Mouse (Mus musculus) telencephalon, adult 2 months (tissue): ENCODE measurements around the gene Ppp1r9b.
A peak's percentile ranks its signal among the peaks of the same experiment; 100 is the strongest.
"Not testable (repeated sequence)": the region's sequence is repeated elsewhere in the genome, so short reads cannot be mapped to it uniquely, and the experiment has no call there.

ENCODE experiments used
- DNase-seq: peaks from one replicate; pipeline ENCODE4 v3.0.0-alpha.2; 2011; ENCODE audit warnings: low read depth, low spot score

The Ppp1r9b gene

DNA sequence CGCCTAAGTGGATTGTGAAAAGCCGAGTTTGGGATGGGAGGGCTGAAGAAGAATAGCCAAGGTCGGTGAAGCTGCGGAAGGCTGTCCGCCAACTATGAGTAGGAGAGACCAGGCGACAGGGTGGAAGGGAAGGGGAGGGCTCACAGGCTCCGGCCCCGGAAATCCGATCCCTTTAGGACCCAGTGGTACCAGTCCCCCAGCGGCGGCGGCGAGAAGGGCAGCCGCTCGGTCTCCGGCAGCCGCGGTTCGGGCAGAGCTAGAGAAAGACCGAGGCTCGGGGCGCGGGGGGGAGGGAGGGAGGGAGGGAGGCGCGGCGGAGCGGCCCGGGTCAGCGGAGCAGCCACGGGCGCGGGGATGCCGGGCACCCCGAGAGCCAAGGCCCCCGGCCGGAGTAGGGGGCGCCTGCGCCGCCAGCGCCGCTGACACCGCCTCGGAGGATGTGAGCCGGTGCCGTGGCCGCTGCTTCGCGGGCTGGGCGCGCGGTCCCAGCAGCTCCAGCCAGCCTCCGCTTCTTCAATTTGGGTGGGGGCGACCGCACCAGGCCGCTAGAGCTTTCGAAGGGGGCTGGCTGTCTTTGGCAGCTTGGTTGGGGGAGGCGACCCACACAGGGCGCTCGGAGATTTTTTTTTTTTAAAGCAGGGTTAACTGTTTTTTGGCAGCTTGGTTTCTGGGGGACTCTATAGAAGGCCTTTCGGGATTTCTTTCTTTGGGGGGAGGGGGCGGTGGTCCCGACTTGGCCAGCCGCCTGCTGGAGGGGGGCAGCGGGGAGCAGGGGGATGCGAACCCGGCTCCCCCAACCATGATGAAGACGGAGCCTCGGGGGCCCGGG, at the start of gene Ppp1r9b:
Ppp1r9b (plus strand) TSS at position 287 of the 829 bp plus-strand sequence.
- peak; percentile 84 for DNase-seq

DNA sequence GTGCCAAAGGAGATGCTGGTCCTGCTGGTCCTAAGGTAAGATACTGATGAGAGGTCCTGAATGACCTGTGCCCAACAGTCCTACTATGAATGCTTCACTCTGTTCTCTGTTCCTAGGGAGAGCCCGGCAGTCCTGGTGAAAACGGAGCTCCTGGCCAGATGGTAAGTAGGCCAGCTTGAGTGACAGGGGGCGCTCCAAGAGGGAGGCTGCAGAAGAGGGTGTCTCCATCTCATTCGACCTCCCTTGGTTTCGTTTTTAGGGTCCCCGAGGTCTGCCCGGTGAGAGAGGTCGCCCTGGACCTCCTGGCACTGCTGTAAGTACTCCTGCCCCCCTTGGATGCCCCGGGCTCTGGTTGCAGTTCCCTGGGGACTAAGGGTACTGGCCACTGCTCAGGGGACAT, 49.7 kb upstream of the Ppp1r9b start:
- DNase-seq = no peak

DNA sequence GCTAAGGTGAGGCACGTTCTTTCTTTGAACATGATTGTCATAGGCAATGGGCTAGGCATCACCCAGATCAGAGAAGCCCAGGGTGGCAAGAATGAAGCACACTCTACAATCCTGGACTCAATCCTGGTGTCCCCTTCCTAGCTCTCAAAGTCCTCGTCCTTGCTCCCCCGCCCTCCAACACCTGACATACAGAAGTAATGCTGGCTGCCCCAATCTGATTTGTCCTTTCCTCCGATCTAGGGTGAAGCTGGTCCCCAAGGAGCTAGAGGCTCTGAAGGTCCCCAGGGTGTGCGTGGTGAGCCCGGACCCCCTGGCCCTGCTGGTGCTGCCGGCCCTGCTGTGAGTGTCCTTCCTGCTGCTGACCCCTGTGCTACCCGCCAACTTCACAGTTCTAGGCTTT, 49.1 kb upstream of the Ppp1r9b start:
- DNase-seq = no peak

DNA sequence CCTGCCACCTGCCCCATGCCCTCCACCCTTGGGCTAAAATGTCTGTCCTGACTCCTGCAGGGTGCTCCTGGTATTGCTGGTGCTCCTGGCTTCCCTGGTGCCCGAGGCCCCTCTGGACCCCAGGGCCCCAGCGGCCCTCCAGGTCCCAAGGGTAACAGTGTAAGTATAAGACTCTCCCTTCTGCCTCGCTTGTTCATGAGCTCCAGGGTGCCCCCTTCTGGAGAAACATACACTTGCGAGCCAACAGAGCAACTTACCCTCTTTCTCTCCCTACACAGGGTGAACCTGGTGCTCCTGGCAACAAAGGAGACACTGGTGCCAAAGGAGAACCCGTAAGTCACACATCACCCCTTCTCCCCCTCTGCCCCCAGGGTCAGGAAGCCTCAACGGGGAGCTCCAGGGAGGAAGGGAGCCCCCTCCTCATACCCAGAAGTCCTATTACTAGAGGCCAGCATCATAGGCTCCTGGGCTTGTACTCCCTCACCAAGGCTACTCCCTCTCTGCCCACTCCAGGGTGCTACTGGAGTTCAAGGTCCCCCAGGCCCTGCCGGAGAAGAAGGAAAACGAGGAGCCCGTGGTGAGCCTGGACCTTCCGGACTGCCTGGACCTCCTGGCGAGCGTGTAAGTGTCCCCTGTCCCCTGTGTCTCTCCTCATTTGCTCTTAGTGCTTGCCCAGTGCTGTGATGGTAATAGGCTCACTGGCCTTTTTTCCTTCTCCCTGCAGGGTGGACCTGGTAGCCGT, 48.4 kb upstream of the Ppp1r9b start:
- DNase-seq = no peak

DNA sequence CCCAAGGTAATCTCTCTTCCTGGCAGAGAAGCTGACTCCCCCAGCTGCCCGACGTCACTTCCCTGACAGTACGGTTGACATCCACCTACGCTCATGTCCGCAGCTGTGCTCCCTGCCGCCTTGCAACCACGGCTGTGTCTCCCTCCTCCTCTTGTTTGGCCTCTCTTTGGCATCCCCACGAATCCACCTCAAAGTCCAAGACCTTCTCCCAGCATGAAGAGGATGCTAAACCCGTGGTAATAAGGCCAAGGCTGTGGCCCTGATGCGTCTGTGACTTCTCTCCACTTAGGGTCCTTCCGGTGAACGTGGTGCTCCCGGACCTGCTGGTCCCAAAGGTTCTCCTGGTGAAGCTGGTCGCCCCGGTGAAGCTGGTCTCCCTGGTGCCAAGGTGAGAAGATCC, 47.8 kb upstream of the Ppp1r9b start:
- no peak for DNase-seq

DNA sequence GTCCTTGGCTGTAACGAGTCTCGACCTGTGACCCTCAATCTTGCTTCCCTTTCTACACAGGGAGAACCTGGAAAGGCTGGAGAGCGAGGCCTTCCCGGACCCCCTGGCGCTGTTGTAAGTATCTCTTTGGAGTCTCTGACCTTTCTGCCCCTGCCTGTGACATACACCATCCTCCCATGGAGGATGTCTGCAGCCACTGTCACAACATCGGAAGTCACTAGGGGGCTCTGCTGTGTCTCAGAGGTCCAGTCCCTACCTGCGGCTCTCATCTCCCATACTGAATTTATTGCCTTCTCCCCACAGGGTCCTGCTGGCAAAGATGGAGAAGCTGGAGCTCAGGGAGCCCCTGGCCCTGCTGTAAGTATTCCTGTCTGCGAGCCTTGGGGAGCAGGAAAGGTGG, 46.5 kb upstream of the Ppp1r9b start:
- DNase-seq = no peak

DNA sequence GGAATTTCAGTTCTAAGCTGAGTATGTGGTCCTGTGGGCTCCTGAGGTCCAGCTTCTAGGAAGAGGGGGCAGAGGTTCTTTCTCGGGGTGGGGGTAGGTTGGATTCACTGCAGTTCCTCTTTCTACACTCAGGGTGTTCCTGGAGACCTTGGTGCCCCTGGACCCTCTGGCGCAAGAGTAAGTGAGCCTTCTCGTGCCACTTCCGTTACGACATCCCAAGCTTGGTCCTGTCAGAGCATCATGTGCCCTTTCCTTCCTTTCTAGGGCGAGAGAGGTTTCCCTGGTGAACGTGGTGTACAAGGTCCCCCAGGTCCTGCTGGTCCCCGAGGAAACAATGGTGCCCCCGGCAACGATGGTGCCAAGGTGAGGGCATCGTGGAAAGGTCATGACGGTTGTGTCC, 45.6 kb upstream of the Ppp1r9b start:
- DNase-seq = no peak

DNA sequence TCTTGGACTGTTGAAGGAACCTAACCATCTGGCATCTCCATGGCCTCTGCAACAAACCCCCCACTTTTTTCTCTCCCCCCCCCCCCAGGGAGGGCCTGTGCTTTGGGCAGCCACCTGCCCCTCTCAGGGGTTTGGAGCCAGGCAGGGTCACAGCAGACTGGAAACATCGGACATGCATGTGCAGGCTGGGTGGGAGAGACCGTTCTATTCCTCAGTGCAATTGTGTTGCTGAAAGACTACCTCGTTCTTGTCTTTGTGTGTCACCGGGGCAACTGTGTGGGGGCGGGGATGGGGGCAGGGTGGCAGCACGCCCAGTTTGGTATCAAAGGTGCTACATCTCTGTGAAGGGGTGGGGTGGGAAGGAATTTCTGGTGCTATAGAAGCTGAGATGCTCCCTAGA, 38.7 kb upstream of the Ppp1r9b start:
- no peak for DNase-seq

DNA sequence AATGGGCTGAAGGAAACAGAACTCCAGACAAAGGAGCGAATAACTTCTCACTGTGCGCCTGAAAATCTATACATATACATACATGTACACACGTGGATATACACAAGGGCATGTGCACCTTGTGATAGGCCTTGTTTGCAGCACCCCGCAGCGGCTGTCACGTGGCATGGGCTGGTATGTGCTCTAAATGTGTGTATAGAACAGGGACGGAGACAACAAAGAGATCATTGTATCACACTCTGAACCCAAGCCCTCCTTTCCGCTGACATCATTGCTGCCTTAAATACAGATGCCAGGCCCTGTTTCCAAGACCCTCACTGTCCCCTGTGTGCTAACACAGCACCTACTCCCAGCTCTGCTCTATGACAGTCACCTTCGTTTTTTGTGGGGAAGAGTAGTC, 35.7 kb upstream of the Ppp1r9b start:
- DNase-seq = no peak

DNA sequence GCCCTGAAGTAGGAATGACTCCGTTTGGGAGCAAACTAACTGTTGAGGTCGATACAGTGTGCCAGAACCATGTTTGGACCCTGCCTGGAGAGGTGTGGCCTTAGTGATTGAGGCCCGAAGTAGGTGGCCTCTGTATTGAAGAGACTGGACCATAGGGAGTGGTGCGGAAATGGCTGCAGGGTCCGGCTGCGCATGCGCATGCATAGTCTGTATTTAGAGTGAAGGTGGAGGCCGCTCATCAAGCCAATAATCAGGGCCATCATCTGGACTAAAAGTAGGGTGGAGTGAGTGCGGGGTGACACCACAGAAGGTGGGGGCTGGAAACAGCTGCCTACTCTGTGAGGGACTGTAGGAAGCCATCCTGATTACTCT, 33.2 kb upstream of the Ppp1r9b start:
- DNase-seq = no peak

DNA sequence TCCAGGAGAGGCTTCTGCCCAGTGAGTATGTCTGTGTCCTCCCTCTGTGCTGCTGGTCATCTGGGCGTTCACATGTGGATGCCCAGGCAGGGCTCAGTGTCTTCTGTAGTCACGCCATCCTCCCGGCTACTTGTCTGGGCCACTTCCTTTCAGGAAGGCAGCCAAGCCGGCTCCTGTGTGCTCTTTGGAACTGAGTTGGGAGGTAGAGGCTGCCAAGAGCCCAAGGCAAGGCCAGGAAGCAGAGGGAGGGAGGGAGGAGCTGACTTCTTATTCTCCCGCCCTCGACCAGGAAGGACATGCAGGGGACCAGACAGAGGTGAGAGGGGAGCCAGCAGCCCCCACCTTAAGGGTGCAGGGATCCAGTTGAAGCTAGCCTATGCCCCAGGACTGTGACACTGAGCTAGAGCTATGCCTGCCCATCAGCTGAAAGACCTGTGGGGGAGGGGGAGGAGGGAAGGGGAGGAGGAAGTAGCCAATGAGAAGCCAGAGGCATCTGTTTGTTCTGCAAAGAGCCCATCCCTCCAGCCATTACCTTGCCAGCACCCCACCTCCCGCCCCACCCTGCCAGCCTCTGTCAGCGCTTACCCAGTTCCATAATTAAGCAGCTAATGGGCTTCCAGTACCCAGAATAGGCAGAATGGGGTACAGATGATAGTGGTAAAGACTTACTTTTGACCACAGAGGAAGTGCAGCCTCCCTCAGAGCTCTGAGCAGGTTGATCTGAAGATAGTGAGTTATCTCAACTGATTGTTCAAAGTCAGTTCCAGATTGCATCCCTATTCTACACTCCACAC, 32.6 kb upstream of the Ppp1r9b start:
- DNase-seq = no peak

DNA sequence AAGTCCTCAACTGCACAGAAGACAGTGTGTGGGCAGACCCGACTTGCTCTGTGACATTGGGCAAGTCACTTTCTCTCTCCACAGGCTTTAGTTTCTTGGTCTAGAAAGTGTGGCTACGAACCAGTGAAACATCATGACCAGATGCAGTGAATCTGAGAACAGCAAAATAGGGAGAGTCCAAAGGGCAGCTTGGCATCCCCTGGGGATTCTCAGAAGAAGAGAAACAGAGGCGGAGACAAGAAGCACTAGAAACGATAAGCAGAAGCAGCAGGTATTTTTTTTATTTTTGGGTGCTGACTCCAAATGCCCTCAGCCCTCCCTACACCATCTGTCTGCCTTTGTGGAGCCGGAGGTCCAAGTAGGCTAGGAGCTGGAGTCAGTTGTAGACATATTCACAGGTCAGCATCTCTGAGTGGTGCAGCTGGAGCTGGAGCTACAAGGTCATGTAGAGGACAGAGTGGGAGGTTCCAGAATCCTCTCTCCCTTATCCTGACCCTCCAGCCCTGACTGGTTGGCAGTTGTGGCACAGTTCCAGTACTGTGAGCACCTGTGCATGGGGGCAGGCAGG, 28.2 kb upstream of the Ppp1r9b start:
- no peak for DNase-seq

DNA sequence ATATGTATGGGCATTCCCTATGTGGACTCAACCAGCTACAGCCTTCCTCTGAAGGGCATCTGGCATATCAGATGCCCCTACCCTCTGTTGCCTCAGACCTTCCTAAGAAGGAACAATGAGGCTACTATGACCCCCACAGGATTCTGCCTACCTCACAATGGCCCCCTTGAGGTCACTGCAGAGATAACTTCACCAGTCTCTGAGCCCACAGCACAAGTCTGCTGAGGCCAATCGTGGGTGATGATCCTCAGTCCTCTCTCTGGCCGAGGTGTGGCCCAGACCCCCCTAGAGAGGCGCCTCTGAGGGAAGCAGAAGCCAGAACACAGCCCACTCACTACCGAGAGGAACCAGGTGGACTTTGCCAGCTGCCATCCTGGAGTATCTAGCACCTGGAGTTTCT, 23.4 kb upstream of the Ppp1r9b start, which contains the start of gene Hils1:
Hils1 (plus strand) TSS at position 175 of the 400 bp plus-strand sequence.
- no peak for DNase-seq

DNA sequence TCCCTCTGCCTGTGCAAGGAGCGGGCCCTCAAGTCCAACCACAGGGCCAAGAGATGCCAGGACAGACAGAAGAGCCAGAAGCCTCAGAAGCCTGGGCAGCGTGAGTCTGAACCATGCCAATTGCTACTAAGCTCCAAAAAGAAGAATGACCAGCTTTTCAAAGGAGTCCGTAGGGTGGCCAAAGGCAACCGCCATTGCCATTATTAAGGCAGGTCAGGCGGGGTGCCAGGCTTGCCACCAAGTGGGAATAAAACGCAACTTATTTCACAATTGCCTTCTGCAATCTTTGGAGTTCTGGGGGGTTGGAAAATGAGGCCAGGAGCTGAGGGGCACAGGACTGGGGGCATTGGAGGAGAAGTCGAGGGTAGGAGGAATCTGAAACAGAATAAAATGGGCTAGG, 22.6 kb upstream of the Ppp1r9b start:
- DNase-seq = no peak

DNA sequence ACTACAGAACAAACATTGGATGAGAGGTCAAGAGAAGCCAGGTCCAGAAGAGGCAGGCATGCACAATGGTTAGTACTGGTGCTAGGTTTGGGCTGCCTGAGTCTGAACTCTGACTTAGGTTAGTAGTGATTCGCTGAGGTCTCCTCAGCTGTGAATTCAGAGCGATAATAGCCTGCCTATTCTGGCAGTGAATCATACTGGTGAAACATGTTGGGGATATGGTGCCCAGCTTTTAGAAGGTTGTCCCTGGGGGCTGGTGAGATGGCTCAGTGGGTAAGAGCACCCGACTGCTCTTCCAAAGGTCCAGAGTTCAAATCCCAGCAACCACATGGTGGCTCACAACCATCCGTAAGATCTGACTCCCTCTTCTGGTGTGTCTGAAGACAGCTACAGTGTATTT, 21.1 kb upstream of the Ppp1r9b start:
- DNase-seq = not testable (repeated sequence)

DNA sequence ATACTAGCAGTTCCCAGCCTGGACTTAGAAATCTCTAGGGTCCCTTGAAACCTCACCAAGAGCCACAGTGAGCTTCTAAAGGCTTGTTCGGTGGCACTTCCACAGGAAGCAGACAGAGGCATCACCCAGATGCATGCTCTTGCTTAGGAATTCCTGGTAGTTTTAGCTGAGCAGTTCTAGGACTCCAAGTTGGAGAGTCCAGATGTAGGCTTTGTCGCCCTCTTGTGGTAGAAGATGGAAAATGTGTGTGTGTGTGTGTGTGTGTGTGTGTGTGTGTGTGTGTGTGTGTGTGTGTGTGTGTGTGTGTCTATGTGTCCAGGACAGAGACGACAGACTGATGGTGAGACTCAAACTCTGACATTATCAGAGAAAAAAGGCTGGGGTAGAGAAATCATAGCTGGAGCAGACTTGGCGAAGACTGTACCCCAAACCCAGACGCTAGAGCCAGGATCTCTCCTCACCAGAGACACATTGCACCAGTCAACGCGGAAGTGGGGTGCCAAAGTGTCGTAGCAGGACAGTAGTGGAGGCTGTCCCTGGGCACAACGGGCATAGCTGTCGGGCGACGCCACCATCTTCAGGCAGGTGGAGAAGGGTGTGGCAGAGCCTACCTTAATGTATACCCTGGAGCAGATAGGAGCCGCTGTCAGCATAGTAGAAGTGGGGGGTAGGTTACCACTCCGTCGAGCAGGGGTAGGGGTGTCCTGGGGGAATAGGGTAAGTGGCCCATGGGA, 20.5 kb upstream of the Ppp1r9b start:
- no peak for DNase-seq

DNA sequence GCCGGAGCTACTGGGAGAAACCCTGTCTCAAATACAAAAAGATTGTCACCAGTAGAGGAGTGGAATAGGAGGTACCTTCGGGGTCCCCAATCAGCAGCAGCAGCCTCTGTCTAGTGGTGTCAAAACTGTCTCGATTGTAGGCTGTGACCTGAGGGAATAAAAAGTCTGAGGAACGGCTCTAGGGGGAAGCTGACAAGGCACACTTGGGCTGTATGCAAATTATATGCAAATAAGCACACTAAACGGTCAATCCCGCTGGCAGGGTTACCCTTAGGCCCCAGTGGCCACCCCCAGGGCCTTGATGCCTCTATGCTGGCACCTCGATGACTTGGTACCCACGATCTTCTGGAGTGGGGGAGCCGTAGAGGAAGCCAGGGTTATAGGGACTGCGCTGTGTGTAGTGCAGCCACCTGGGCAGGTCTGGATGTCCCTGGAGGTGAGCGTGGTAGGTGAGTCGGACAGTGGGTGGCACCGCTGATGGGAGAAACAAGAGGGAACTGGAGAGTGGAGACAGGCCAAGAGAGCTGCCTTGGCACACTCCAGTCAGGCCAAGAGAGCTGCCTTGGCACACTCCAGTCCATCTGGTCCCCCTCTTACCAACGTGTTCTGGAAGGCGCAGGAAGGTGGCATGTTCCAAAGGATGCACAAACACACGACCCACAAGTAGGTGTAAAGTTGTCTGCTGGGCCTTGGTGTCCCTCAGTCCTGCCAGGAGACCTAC, 18.8 kb upstream of the Ppp1r9b start:
- no peak for DNase-seq

DNA sequence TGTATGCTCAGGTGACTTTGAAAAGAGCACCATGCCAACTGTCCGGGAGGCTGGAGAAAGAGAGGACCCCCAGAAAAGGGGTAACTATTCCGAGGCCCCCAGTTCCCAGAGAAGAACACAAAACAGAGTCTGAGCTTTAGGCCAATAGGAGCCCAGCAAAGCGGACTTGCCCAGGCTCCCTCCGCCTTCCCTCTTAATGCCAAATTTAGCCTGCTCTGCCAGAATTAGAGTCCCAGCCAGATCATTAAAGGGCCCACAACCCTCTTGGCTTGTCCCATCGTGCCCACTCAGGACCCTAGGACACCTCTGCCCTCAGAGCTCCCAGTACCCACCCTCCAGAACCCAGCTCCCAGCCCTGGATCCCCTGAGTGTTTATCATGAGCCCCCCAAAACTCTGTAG, 17.9 kb upstream of the Ppp1r9b start:
- no peak for DNase-seq

DNA sequence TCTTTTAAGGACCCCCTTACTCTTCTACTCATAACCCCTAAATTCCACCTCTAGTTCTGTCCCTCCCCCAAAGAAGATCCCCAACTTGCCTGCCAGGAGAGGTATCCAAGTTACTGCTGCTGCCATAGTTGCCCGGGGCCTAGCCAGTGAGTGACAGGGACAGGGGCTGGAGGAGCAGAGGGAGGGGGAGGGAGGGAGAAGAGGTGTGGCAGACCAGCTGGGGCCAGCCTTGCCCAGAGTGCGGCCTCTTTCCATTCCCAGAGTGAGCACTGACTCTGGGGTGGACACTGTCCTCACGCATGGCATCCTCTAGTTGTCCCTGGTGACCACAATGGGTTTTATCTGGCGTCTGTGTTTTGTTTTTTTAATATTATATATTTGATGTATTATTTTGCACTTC, 17.5 kb upstream of the Ppp1r9b start:
- no peak for DNase-seq

DNA sequence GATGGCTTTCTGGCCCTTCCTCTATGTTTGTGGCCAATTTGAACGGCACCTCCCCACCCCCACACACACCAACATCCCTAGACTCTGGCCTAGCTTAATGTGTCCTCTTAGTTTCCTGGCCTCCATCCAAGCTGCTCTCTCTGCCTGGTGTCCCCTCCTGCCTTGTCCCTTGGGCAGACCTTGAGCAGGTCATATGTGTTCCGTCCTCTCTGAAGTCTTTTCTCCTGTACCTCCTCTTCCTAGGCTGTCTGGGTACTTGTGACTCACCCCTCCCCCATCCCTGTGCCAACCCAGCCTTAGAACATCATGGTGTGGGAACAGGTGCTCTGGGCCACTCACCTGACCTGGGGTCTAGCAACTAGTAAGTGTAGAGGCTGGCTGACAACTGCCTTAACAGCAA, 15.9 kb upstream of the Ppp1r9b start:
- DNase-seq = no peak

DNA sequence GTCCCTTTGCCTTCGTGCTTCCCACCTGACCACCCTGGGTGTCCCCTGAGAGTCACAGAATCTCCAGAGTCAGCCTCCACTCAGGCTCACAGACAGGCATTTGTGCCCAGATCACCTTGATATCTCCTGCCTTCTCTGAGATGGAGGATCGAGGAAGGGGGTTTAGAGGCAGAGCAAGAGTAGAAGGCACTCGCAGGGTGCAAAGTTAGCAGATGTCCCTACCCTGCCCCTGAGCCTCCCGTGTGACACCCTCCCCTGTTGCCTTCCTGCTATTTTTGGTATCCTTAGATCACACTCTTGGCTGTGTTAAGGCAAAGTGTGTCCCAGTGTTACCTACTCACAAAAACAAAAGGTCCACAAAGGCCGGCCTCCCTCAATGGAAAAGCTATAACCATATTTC, 14.6 kb upstream of the Ppp1r9b start, which contains the start of gene Sgca:
Sgca (minus strand) TSS at position 129 of the 400 bp plus-strand sequence.
- no peak for DNase-seq
